Mouse (Mus musculus): Measurements from ENCODE around the gene Asb4. TPM values are rescaled to one million over a fixed set of nuclear protein-coding genes. Genes with fewer than 3 reads are reported as not detected.
A peak's percentile ranks its signal among the peaks of the same experiment; 100 is the strongest.

Gene Asb4
- polyA plus RNA-seq, 1 experiment from 2014 or later = 2.2 TPM

- no peak overlapping the region for H3K9ac ChIP-seq (replicated peaks)
- H3K27me3 ChIP-seq (ENCODE audit: insufficient read depth, low read length) = no peaks in the 10 kb centered on the region
- no peaks in the 10 kb centered on the region for H3K36me3 ChIP-seq (replicated peaks; ENCODE audit: insufficient read depth, low read length)
- H3K4me3 ChIP-seq (ENCODE audit: low read depth, low read length) = no peak overlapping the region
- TF ChIP-seq EP300 (IDR thresholded peaks at IDR 0.05; ENCODE audit: low read depth) (no peak), CTCF (IDR thresholded peaks at IDR 0.05; ENCODE audit: low read depth) (no peak)
- no peaks in the 10 kb centered on the region for H3K4me1 ChIP-seq (ENCODE audit: insufficient read depth)
- no peaks in the 10 kb centered on the region for H3K9me3 ChIP-seq (ENCODE audit: low read length)
- H3K4me2 ChIP-seq (ENCODE audit: low read depth, low read length) = no peak overlapping the region
- H3K27ac ChIP-seq (ENCODE audit: low read depth) = no peak overlapping the region
- WGBS (ENCODE audit: insufficient replicate concordance) = 33% methylated on average over 1 of the region's 1 CpGs
- ATAC-seq (no peak), DNase-seq (no peak)
Measured at GRCm38 (mm10) chr6:5474021-5474420, 90.8 kb downstream of the Asb4 start.

- WGBS (ENCODE audit: insufficient replicate concordance) = 73% methylated on average over 2 of the region's 2 CpGs
- Histone ChIP-seq H3K4me3 (ENCODE audit: low read depth, low read length) (no peak overlapping the region), H3K4me1 (ENCODE audit: insufficient read depth) (no peaks in the 10 kb centered on the region), H3K27me3 (ENCODE audit: insufficient read depth, low read length) (no peaks in the 10 kb centered on the region), H3K36me3 (replicated peaks; ENCODE audit: insufficient read depth, low read length) (peaks cover 5% of the 10 kb centered on the region), H3K9ac (replicated peaks) (no peak overlapping the region), H3K9me3 (ENCODE audit: low read length) (no peaks in the 10 kb centered on the region), H3K4me2 (ENCODE audit: low read depth, low read length) (no peak overlapping the region), H3K27ac (ENCODE audit: low read depth) (no peak overlapping the region)
- ATAC-seq = peak; percentile 34; the same call in 1 of the 2 replicates
- no peak for DNase-seq
- TF ChIP-seq EP300 (IDR thresholded peaks at IDR 0.05; ENCODE audit: low read depth) (no peak), CTCF (IDR thresholded peaks at IDR 0.05; ENCODE audit: low read depth) (no peak)
Measured at GRCm38 (mm10) chr6:5481066-5481465, 97.9 kb downstream of the Asb4 start.

GRCm38 (mm10) chr6:5482270-5482783 is 99.1 kb downstream of the Asb4 start:
- Histone ChIP-seq H3K4me3 (ENCODE audit: low read depth, low read length) (no peak overlapping the region), H3K36me3 (replicated peaks; ENCODE audit: insufficient read depth, low read length) (peaks cover 16% of the 10 kb centered on the region), H3K9me3 (ENCODE audit: low read length) (no peaks in the 10 kb centered on the region), H3K27ac (ENCODE audit: low read depth) (no peak overlapping the region), H3K27me3 (ENCODE audit: insufficient read depth, low read length) (no peaks in the 10 kb centered on the region), H3K4me2 (ENCODE audit: low read depth, low read length) (no peak overlapping the region), H3K9ac (replicated peaks) (no peak overlapping the region), H3K4me1 (ENCODE audit: insufficient read depth) (no peaks in the 10 kb centered on the region)
- 69% methylated on average over 3 of the region's 3 CpGs for WGBS (ENCODE audit: insufficient replicate concordance)
- DNase-seq (no peak), ATAC-seq (peak; percentile 15; the same call in 1 of the 2 replicates)
- TF ChIP-seq CTCF (IDR thresholded peaks at IDR 0.05; ENCODE audit: low read depth) (no peak), EP300 (IDR thresholded peaks at IDR 0.05; ENCODE audit: low read depth) (no peak)

Other genes starting within 250 kb of the Asb4 start
- 503 and 548 TPM in 2 replicates for gene Pon1, start 189.4 kb upstream of the Asb4 start, polyA plus RNA-seq (2015; fragmentation: Nextera tagmentation; extraction: Ambion mirVana)
- 43.3 and 44.4 TPM in 2 replicates for gene Pon3, start 127.1 kb upstream of the Asb4 start, polyA plus RNA-seq (2015; fragmentation: Nextera tagmentation; extraction: Ambion mirVana)
- gene Pon2, start 84.9 kb upstream of the Asb4 start, polyA plus RNA-seq (2015; fragmentation: Nextera tagmentation; extraction: Ambion mirVana) = 32.5 and 34.3 TPM in 2 replicates
- gene Pdk4, start 112.9 kb downstream of the Asb4 start, polyA plus RNA-seq (2015; fragmentation: Nextera tagmentation; extraction: Ambion mirVana) = 9.7 and 10.0 TPM in 2 replicates

Measured in liver, postnatal 0 days (tissue).